Mouse (Mus musculus) skeletal muscle tissue, adult 2 months (tissue): ENCODE data around the gene Tpr.

Experiments used
- DNase-seq: peaks from one replicate; pipeline ENCODE4 v3.0.0-alpha.2; 2012; ENCODE audit warnings: low read depth, low spot score

The Tpr gene

DNA sequence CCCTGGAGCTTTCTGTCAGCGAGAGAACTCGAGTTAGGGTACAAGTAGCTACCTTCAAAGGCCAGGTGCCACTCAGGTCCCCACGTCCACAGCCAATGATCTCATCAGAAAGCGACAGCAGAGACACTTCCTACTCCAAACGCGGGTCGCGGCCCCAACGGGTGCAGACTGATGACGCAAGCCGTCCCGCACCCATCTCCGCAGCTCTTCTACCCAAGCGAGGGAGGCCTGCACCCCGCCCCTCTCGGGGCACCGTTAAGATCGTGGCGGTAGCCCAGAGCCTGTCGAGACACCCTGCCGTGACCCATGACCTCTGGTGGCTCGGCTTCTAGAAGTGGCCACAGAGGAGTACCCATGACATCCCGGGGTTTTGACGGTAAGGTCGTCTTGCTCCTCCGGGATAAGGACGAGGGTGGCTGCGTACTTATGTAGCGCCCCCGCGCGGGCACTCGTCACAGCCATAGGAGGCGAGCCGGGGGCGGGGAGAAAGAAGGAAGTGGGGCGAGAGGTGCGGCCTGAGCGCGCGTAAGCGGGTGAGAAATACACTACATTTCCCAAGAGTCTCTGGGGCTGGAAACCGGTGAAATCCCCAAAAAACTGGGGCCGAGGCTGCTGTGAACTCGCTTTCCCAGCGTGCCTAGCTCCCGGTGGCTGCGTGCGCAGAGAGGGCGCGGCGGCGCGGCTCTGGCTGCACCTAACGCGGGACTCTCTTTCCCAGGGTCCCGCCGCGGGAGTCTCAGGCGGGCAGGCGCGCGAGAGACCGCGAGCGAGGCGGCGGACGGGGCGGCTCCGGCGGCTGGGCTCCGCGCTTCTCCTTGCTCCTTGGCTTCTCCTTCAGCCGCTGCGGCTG is at the start of gene Tpr, which contains the start of gene Odr4:
Gene Tpr, plus strand, starts transcription at position 201 of the 850 bp plus-strand sequence.
Gene Odr4, minus strand, starts transcription at position 443 of the 850 bp plus-strand sequence.
- peak; percentile 98 for DNase-seq

DNA sequence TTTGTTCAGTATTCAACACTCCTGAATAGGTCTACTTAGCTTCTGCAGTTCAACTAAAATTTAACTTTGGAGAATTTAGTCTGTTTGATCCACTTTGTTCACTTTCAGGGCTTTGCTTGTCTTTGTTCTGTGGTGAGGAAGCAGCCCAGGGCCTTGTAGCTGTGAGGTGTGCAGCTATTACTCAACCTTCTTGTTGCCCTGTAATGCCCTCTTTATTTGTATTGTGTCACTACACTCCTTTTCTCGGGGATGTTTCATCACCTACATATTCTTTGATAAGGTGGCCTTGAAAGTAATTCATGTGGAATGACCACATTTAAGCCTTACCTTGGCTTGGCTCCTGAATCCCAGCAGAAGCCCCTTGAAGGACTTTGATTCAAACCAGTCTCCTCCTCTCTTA is 31.8 kb upstream of the Tpr start:
- DNase-seq = no peak

DNA sequence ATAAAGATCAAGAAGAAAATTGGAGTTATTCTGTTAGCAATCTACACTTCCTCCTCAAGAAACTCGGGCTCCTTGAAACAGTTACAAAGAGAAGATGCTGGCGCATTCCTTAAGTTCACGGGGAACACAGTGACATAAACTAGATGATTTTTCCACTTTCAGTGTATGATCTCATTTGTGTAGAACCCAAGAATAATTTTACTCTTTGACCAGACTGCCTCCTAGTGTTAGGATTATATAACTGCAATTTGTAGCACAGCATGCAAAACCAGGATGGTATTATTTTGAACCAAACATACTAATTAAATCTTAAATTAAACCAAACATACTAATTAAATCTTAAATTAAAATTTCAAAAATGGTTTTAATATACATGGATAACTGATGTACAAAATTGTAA is 19.7 kb upstream of the Tpr start:
- no peak for DNase-seq

DNA sequence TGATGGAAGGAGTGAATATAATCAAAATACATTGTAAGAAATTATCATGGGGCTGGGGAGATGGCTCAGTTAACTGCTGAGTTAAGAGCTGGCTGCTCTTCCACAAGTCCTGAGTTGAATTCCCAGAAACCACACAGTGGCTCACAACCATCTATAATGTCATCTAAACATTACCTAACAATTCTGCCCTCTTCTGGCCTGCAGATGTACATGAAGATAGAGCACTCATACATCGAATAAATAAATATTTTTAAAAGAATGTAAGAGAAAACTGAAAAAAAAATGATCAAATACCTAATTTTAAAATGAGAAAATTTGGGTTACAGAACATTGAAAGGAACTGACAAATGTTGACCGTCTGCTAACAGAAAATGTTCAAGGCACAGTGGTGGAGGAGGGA is 18.4 kb upstream of the Tpr start:
- no peak for DNase-seq

DNA sequence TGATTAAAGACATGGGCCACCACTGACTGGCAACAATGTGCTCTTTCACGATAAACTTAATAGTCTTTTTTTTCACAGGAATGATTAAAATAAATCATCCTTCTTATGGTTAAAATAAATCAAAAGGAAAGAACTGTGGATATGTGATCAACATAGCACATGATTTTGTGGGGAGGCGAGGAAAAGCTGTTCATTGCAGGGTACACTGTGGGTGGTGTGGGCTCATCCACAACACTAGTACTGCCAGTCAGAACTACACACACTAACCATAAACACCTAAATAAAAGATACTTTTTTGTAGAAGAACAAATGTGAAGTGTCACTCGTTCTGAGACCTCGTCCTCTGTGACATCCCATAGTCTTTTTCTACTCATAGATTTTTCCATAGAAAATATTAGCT is 8.5 kb upstream of the Tpr start:
- DNase-seq = no peak

DNA sequence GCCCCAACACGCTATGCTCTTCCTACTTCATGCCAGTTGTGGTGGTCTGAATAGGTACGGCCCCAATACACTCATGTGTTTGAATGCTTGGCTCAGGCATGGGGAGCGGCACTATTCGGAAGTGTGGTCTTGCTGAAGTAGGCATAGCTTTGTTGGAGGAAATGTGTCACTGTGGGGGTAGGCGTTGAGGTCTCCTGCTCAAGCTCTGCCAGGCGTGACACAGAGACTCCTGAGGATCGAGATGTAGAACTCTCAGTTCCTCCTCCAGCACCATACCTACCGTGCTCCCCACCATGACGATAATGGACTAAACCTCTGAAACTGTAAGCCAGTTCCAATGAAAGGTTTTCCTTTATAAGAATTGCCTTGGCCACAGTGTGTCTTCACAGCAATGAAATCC is 5.1 kb upstream of the Tpr start:
- no peak for DNase-seq

DNA sequence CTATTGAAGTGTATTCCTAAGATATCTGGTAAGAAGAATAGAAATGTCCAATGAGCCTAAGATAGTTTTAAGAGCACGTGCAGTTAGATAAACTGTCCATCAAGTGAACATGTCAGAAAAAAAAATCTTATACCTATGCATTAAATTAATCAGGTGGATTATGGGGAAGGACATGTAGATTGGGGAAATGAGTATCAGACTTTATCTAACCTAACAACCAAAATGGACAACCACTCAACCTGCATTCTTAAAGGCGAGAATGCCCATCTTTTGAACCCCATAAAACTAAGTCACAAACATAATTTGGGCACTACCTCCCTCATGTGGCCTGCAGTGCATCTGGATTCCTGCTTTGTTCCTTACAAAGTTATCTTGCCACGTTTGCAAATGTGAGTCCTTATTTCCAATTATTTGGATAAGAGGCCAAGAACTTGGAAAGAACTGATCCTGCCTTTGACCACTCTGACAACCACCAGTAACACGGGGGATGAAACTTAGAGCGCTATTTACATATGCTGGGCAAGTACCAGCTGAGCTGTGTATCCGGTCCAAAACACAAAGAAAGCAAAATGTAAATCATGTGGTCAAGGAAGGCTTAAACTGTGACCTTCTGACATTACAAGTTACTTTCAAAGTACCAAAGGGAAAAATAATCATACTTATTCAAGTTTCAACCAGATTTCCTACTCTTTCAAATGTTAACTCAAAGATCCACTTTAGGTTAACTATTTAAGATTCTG is 3.1 kb upstream of the Tpr start:
- no peak for DNase-seq

DNA sequence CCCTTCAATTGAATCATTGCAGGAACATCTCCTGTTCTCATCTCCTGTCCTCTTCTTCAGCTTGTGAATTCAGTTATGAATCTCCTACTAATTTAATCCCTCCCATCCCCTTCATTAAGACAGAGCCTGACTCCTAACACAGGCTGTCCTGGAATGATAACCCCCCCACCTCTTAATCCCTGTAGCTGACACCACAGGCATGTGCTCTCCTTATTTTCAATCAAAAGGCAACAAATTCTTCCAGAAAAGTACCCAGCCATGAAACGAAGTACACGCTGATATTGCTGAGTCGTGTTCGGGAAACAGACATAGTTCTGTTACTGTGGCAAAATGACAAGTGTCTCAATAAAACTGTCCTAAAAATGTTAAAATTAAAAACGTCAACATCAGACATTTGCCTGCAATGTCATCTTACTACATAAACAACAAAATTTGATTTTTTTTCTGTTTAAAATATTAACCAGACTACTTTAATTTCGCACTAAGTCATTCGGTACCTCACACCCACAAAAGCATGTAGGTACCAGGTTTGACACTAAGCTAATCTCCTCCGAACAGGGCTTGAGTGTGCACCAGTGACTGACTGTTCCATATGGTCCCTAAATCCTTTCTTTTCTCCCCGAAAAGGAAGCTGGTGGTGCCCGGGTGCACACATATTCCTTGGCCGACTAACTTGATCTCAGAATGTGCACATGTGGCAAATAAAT is 554 bp upstream of the Tpr start:
- no peak for DNase-seq

DNA sequence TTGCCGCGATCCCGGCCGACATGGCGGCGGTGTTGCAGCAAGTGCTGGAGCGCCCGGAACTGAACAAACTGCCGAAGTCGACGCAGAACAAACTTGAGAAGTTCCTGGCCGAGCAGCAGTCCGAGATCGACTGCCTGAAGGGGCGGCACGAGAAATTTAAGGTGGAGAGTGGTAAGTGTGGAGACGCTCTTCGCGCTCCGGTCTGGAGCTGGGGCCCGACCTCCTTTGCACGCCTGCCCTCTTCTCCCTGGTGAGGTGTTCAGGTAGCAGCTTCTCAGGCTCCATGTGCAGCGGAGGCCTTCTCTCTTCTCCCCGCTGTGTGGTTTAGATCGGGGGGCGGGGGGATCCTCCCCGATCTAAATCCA is 832 bp downstream of the Tpr start:
- no peak for DNase-seq

DNA sequence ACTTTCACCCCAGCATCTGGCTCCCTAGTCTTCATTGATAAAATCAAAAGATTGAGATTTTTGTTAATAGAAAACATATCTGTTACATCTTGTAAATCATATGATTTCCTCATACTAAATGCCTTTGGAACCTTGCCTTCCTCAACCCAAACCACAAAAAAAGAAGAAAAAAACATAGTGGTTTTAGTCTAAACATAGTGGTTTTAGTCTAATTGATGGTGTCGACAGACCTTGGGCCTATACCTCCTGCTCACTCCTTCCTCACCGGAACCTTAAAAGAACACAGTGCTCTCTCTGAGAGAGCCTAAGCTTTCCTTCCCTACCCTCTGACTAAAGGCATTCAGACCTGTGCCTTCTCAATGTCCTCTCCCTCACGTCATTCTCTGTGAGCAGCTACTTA is 3.4 kb downstream of the Tpr start:
- no peak for DNase-seq

DNA sequence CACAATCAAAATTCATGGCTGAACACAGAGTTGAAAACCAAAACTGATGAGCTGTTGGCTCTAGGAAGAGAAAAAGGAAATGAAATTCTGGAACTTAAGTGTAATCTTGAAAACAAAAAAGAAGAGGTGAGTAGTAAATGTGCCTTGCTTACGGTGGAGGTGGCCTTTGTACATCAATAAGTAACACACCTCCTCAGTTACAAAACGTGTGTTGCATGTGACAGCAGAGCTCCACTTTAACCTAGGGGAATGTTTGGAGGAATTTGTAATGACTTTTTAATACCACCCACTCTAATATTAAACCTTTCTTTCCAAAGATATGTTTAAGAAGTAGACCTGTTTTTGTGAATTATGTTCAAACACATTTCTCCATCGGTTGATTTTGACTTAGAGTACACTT is 11.3 kb downstream of the Tpr start:
- no peak for DNase-seq

DNA sequence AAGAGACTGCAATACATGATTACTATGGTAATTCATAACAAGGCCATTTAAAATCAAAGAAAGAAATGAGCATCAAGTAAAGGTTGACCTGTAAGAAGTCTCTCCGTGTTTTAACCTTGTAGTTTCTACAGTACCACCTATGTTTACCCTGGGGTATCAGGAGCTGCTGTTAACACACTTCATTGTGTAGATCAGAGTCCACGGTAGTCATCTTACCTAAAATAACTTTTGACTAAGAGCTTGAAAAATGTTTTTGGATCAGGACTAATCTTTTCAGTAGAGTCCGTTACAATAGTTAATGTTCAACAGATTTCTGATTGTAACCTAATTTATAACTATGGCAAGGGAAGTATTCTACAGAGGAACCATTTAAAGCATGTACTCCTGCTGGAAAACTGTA is 11.9 kb downstream of the Tpr start:
- no peak for DNase-seq

DNA sequence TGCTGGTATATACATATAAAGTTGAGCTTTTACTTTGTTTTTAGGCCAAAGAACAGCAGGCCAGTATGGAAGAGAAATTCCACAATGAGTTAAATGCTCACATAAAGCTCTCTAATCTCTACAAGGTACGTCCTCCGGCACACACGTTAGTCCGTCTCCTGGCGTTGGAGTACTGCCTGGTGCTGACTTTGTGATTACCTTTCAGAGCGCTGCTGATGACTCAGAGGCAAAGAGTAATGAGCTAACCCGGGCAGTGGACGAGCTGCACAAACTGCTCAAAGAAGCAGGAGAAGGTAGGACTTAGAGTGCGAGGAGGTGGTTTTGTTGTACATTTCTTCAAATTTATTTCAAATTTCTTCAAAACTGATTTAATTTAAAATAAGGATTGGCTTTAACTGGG is 14.6 kb downstream of the Tpr start:
- no peak for DNase-seq

DNA sequence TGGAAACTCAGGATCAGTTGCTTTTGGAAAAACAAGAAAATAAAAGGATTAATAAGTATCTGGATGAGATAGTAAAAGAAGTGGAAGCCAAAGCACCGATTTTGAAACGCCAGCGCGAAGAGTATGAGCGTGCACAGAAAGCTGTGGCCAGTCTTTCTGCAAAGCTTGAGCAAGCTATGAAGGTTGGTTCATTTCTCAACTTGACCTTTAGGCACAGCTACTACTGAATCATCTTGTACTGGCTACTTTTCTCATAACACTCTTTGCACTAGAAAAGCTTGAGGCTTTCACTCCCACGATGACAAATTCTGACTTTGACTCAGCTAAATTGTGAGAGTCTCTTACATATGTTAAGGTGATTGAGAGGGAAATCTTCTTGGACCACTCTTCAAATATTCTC is 17.4 kb downstream of the Tpr start:
- DNase-seq = no peak

DNA sequence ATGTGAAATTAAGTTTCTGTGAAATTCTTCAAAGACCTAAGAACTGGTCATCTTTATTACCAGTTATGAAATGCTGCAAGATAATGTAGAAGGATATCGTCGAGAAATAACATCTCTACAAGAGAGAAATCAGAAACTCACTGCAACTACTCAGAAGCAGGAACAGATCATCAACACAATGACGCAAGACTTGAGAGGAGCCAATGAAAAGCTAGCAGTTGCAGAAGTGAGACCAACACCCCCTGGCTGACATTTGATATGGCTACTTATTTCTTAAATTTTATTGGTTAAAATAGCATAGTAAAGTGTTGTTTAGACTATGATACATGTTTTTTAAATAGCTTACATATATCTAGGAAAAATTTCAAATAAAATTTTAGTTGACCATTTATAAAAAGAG is 23.4 kb downstream of the Tpr start:
- DNase-seq = no peak

DNA sequence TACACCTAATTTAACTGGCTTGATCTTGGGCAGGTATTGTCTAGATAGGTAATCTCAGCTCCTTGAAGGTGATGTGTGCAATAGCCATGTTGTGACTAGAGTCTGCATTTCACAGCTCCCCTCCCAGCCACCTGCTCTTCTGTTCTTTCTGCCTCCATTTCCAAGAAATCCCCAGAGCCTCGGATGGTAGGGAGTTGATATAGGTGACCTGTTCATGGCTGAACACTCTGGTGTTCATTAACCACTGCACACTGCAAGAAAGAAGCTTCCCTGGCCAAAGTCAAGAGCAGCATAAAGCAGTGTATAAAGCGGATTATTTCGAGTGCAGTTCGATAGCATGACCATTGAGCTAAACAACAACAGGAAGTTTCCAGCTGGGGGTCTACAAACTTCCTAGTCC is 25.8 kb downstream of the Tpr start:
- DNase-seq = no peak

DNA sequence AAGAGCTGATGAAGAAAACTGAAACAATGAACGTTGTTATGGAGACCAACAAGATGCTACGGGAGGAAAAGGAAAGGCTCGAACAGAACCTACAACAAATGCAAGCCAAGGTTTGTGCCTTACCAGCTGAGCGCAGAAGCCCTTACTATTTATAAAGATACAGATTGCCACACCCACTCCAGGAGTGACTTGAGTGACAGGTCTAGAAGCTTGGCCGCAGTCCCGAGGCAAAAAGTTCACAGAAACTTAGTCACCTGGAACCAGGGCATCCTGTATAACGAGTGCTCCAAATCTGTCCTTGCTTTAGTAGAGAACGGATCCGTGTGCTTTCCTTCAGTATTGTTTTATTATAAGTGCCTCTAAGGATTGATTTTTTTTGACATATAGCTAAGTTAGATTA is 33.0 kb downstream of the Tpr start:
- no peak for DNase-seq

DNA sequence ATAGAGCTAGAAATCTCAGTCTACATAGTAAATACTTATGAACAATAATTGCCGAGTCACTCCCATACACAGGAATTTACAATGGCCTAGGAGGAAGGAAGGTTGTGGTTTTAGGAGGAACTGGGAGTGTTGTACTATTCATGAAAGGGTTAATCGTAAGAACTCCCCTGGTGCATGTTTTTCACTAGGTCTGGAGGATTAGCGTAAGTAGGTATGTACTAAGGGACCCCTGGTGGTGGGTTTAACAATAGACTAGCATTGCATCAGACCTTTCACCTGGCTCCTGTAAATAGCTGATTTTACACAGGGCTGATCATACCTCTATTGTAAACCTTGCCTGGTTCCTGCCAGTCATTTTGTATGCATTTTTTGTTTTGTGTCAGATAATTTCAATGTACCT is 33.6 kb downstream of the Tpr start:
- no peak for DNase-seq

DNA sequence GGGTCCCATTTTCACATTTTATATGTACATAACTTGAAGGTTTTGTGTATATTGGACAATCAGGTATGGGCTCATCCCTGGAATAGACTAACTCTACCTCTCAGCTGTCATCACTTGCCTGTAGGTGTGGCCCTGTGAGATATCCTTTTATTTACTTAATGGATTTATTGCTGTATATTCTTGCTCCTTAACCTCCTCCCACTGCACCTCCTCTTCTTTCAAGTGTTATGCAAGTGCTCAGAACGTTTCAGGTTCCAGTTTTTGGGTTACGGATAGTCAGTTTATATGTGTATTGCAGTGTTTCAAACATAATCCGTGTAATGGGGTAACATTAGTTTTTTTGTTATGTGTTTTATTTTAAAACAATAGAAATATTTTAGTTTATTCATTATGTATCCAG is 46.0 kb downstream of the Tpr start:
- DNase-seq = no peak

DNA sequence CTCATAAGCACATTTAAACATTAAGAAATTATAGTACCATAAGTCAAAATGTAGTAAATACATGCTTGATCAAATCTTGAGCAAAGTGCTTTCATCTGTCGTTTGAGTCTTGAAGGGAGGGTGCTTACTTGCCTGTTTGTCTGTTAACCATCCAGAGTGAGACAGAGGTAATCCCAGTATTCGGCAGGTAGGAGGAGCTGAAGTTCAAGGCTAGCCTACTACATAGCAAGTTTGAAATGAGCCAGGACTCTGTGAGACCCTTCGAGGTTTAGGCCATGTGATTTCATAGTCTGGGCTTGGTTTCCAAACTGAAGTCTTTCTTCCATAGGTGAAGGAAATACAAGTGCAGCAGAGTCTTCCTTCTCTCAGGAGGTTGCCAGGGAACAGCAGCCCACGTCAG is 49.1 kb downstream of the Tpr start:
- DNase-seq = no peak

DNA sequence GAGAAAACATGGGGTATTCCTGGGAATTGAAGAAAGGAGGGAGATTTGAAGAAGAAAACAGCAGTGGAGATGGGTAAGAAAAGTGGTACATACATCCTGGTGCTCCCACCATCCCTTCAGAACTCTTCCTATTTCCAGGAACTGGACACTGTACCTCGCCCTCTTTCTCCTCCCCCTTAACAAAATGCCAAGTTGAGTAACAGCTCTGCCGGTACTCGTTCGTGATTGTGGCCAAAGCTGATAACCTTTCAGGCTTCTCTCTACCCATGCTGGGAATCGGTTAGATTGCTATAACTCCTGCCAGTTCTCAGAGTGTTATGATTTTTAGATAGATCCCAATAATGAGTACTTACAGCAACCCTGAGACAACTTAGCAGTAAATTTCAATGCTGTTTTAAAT is 66.3 kb downstream of the Tpr start:
- no peak for DNase-seq

DNA sequence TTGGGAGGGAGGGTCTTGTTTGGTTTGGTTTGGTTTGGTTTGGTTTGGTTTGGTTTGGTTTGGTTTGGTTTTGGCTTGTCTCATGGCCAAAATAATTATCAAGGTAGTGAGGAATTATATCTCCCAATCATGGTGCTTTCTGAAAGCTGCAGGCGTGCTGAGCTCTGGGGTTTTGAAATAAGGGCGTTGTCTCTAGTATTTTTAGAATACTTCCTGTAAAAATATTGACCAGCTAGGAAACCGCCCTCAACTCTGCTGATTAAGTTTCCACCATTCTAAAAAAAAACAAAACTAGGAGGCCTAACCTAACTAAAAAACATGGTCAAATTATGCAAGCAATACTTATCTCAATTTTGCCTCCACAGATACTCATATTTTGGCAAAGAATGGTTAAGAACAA is 67.0 kb downstream of the Tpr start:
- DNase-seq = no peak

DNA sequence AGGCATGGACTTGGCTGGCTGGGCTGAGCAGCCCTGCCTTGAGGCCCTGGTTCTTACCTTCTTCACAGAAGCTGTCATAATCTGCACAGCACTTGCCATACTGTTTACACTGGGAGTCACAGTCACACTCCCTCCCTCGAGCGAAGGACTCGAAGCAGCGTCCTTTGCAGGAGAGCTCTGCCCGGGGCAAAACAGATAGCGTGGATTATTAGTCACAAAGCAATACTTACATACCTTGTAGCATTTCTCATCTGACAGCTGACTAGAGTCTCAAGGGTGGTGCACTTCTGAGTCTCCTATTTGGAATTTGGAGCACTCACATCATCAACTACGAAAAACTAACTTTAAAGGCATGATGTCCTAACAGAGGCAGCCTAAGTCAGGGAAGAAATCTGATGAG is 68.0 kb downstream of the Tpr start:
- no peak for DNase-seq
